Mouse (Mus musculus) adrenal gland, postnatal 14 days (tissue): ENCODE measurements around the gene Sspn. TPM values are rescaled to one million over a fixed set of nuclear protein-coding genes. Genes with fewer than 3 reads are reported as not detected.

Experiments
- DNase-seq: peaks from one replicate; pipeline ENCODE4 v3.0.0; 2021; ENCODE audit warnings: mixed read lengths
- total RNA-seq: library from RNA; stranded (reverse); gene quantifications from 2 replicates; pipeline ENCODE4 v1.2.3, GENCODE M21; 2021

Sspn gene
- total RNA-seq, 1 experiment from 2014 or later = 13.0 TPM

GRCm38 (mm10) chr6:145973356-145973755 lies 41.9 kb downstream of the Sspn start:
- DNase-seq = no peak

GRCm38 (mm10) chr6:145974766-145975165 lies 43.3 kb downstream of the Sspn start:
- peak; percentile 57 for DNase-seq

- peak; percentile 48 for DNase-seq
These were observed 45.9 kb downstream of the Sspn start for GRCm38 (mm10) chr6:145977344-145977743.

- peak; percentile 44 for DNase-seq
These were observed 46.5 kb downstream of the Sspn start for GRCm38 (mm10) chr6:145977771-145978450.

DNA sequence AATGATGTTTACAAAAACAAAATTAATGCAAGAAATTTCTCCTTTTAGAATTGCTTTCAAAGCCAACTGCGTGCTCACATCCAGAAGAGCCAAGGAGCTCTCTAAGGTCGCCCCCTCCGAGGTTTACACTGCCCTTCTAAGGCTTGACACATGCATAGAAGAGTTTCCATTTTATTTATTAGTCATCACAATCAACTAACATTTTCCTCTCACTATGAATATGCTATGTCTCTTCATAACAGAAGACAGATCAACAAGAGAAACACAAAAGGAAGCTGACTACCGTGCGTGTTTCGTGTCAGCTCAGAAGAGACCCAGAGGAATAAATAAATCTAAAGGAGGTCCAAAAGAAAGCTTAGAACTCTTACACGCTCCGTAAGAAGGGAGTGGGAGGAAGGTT lies 49.6 kb downstream of the Sspn start:
- DNase-seq = no peak

DNA sequence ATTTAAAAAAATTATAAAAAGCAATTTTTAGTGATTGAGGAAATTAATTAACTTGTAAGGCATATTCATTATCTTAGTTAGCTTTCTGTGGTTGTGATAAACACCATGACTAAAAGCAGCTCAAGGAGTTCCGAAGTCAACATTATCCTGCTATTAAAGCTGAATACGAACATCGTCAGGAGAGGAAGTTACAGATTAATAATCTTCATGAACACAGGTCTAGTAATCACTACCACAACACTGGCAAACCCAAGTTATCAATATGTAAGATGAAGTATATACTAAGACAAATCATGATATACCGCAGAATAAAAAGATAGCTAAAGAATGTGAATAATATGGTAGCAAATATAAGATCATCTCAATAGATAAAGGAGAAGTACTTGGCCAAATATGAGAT lies 50.9 kb downstream of the Sspn start:
- no peak for DNase-seq

DNA sequence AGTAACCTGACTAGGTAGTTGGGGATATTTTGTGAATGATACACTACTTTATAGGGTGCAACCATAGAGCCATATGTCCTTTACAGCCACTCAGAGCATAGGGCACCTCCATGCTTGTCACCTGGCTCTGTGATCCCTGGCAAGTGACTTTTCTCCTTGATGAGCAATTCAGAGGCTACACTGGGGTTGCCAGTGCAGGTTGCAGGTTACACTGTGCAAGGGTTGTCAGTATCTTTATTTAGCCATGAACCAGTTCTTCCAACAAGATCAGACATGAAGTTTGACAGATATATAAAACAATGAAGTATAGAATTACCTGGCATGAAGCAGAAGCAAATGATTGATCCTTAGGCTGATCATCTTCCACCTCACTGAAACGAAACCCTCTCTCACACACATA lies 59.1 kb downstream of the Sspn start:
- no peak for DNase-seq

GRCm38 (mm10) chr6:145992526-145992925 lies 61.1 kb downstream of the Sspn start:
- peak; percentile 24 for DNase-seq

- peak; percentile 35 for DNase-seq
These were observed 61.5 kb downstream of the Sspn start for GRCm38 (mm10) chr6:145992985-145993384.

- peak; percentile 70 for DNase-seq
These were observed 67.0 kb downstream of the Sspn start for GRCm38 (mm10) chr6:145998314-145999007.

DNA sequence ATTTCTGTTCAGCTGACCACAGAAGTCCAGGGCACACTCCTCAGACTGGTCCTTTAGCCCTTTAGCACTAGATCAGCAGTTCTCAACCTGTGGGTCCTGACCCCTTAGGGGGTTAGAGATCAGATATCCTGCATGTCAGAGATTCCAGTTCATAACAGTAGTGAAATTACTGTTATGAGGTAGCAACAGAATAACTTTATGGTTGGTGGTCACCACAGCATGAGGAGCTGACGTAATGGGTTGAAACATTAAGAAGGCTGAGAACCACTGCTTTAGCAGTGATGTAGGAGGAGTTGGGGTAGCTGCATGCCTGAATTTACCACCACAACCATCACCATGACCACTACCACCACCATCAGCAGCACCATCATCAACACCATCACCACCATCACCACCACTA lies 69.3 kb downstream of the Sspn start:
- no peak for DNase-seq

DNA sequence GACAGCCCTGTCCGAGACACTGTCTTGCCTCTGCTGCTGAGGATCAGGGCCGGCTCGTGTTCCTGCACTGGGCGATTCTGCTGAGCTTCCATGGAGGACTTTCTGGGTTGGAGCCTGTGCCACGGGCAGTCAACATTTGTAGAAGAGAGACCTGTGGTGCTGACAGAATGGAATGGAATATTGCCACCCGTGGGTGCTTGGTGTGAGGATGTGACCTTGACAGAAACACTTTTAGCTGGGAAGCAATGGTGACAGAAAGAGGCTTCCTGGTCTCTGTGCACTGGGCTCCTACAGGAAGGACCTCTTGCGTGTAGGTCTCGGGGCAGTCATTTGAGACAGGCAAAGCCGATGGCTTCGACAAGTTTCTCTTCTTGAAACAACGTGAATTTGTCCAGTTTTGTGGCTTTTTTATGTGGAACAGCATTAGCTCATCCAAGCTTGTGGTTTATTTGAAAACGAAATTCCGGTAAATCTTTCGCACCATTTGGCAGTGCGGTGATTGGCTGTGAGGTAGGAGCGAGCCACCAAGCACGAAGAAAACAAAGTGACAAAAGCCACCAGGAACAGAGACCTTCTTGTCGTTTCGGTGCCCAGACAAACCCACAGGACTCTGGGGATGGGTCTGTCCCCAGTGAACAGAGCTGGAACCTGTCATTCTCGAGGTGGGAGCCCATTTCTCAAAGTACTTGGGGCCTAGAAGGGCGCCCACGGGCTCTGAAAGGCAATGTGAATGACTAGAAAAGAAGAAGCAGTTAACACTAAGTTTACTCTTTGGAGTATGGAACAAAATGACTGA lies 70.2 kb downstream of the Sspn start:
- no peak for DNase-seq

DNA sequence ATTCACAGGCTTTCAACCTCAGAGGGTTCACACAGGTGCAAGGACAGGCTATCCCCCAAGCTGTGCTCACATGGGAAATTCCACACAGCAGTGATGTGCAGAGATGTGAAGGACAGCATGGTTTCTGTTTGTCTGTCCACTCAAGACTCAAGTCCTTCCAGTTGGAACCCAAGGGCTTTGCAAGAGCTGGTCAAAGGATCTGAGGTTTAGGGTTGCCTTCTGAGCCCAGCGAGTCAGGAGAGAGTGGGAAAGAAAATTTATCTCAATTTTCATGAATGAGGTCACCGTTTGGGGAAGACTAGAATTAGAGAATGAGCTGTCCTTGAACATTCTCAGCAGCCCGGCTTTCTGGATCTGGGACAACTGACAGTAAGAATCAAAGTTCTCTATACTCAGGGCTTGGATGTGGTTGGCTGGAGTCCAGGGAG lies 72.7 kb downstream of the Sspn start:
- peak; percentile 58 for DNase-seq

DNA sequence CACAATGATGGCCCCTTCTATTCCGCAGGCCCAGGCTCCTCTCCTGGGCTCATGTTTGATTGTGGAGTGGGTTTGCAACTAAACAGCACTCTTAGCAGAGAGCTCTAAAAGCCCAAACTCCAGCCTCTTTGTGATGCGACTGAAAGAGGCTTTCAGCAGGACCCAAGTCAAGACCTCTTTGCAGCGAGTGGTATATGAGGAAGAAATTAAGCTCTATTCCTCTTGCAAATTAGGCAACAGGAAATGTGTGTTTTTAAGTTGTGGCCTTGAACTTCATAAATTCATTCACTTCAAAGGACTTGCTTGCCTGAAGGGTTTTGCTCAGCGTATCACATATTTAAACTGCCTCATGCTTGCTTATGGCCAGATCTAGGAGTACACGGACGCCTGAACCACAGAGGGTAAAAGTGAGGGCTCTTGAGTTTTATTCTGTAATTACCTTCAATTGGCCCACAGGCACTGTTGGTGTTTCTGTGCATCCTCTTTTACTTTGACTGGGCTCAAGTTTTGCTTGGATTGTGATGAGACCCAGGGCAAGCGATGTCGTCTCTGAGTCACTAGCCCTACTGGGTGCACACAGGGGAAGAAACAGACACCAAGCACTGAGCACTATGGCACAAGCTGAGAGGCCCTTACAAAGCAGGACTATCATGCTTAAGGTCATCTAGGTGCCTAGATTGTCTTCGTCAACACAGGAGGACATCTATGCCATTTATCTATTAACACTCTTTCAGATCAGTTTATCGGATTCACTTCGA lies 73.9 kb downstream of the Sspn start:
- DNase-seq = no peak

GRCm38 (mm10) chr6:146005935-146006564 lies 74.6 kb downstream of the Sspn start:
- no peak for DNase-seq

GRCm38 (mm10) chr6:146006753-146007152 lies 75.3 kb downstream of the Sspn start:
- no peak for DNase-seq

DNA sequence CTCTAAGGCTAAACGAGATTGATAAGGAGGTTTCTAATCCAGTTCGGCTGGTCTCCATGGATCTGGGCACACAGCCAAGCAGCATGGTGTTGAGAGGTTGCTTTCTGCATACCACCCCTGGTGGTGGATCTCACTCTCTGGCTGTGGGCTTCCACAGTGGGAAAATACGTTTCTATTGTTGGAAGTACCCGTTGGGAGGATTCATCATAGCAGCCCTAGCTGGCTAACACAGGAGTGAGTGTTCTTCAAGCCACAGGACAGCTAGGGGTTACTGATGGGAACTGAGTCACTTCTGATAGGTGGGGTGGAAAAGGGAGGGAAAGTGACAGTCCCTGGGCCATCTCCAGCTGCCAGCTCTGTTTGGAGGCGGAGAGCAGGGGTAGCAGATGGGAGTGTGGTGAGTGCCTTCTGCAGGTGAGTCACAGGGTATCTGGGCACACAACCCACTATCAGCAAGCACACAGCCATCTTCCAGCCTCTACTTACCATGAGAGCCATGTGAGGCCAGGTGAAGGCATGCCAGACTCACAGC lies 77.1 kb downstream of the Sspn start:
- DNase-seq = peak; percentile 34

- DNase-seq = no peak
These were observed 77.9 kb downstream of the Sspn start for GRCm38 (mm10) chr6:146009163-146009915.

GRCm38 (mm10) chr6:146010093-146010764 lies 78.8 kb downstream of the Sspn start:
- DNase-seq = peak; percentile 63

GRCm38 (mm10) chr6:146014312-146014711 lies 82.9 kb downstream of the Sspn start:
- DNase-seq = no peak
